Mouse (Mus musculus): ENCODE data around the gene Elavl1. TPM values are rescaled to one million over a fixed set of nuclear protein-coding genes. Genes with fewer than 3 reads are reported as not detected.

The Elavl1 gene
- polyA plus RNA-seq, 1 experiment, result 20.7 TPM

- WGBS, result 19% methylated on average over 9 of the region's 9 CpGs
- TF ChIP-seq CTCF (IDR thresholded peaks at IDR 0.05; ENCODE audit: extremely low read depth, insufficient read length, insufficient replicate concordance, low read depth, low read length) (no peak), POLR2A (IDR thresholded peaks at IDR 0.05; ENCODE audit: low read depth, low read length) (no peak)
Measured at GRCm38 (mm10) chr8:4276111-4276465, 49.1 kb downstream of the Elavl1 start.

GRCm38 (mm10) chr8:4275275-4276110 lies 49.7 kb downstream of the Elavl1 start, which contains the start of gene Timm44:
Gene Timm44 (minus strand): TSS chr8:4275913.
- Histone ChIP-seq H3K36me3 (ENCODE audit: control insufficient read depth, insufficient read depth, low read length) (peaks cover 17% of the 10 kb centered on the region), H3K27ac (ENCODE audit: insufficient read depth, low read depth, low read length) (peak within 1 kb of the TSS; percentile 43), H3K27me3 (ENCODE audit: control insufficient read depth, insufficient read depth, low read length) (no peaks in the 10 kb centered on the region), H3K4me3 (ENCODE audit: low read depth, low read length) (peak within 1 kb of the TSS; percentile 98), H3K4me1 (ENCODE audit: control insufficient read depth, insufficient read depth, insufficient read length, low read length) (no peaks in the 10 kb centered on the region)
- WGBS, result under 1% methylated on average over 39 of the region's 39 CpGs
- TF ChIP-seq CTCF (IDR thresholded peaks at IDR 0.05; ENCODE audit: extremely low read depth, insufficient read length, insufficient replicate concordance, low read depth, low read length) (0 out of 2 replicates have a peak, but pooled peaks have one; percentile 21), POLR2A (IDR thresholded peaks at IDR 0.05; ENCODE audit: low read depth, low read length) (peak; percentile 72)

More at GRCm38 (mm10) chr8:4276111-4276465, 49.1 kb downstream of the Elavl1 start:
- H3K36me3 ChIP-seq (ENCODE audit: control insufficient read depth, insufficient read depth, low read length), result peaks cover 15% of the 10 kb centered on the region
- no peak overlapping the region for H3K27ac ChIP-seq (ENCODE audit: insufficient read depth, low read depth, low read length)
- H3K4me1 ChIP-seq (ENCODE audit: control insufficient read depth, insufficient read depth, insufficient read length, low read length), result no peaks in the 10 kb centered on the region
- H3K27me3 ChIP-seq (ENCODE audit: control insufficient read depth, insufficient read depth, low read length), result no peaks in the 10 kb centered on the region
- peak overlapping the region; percentile 98 for H3K4me3 ChIP-seq (ENCODE audit: low read depth, low read length)

GRCm38 (mm10) chr8:4269609-4270008 lies 55.6 kb downstream of the Elavl1 start:
- TF ChIP-seq CTCF (IDR thresholded peaks at IDR 0.05; ENCODE audit: extremely low read depth, insufficient read length, insufficient replicate concordance, low read depth, low read length), result no peak
- TF ChIP-seq POLR2A (IDR thresholded peaks at IDR 0.05; ENCODE audit: low read depth, low read length), result no peak
- Histone ChIP-seq H3K4me1 (ENCODE audit: control insufficient read depth, insufficient read depth, insufficient read length, low read length) (no peaks in the 10 kb centered on the region), H3K27ac (ENCODE audit: insufficient read depth, low read depth, low read length) (no peak overlapping the region), H3K27me3 (ENCODE audit: control insufficient read depth, insufficient read depth, low read length) (no peaks in the 10 kb centered on the region), H3K4me3 (ENCODE audit: low read depth, low read length) (no peak overlapping the region), H3K36me3 (ENCODE audit: control insufficient read depth, insufficient read depth, low read length) (peaks cover 60% of the 10 kb centered on the region)
- 86% methylated on average over 6 of the region's 6 CpGs for WGBS

DNA sequence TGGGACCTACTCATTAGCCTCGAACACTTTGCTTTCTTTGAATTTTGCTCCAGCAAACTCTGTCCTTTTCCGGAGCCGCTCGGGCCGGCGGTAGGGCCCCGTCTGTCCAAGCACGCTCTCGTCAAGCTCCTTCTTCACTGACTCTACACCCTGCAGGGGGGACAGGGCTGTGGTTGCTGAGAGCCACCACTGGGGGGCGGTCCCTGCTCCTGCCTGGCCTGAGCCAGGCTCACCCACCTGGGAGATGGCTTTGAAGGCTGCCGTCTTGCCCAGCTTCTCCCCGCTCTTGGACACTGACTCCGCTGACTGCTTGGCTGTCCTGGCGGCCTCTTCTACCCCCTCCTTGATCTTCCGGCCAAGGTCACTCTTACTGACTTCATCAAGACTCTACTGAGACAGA lies 57.6 kb downstream of the Elavl1 start:
- H3K27ac ChIP-seq (ENCODE audit: insufficient read depth, low read depth, low read length), result no peak overlapping the region
- H3K27me3 ChIP-seq (ENCODE audit: control insufficient read depth, insufficient read depth, low read length), result no peaks in the 10 kb centered on the region
- H3K36me3 ChIP-seq (ENCODE audit: control insufficient read depth, insufficient read depth, low read length), result peaks cover 64% of the 10 kb centered on the region
- no peaks in the 10 kb centered on the region for H3K4me1 ChIP-seq (ENCODE audit: control insufficient read depth, insufficient read depth, insufficient read length, low read length)
- 81% methylated on average over 15 of the region's 15 CpGs for WGBS
- no peak overlapping the region for H3K4me3 ChIP-seq (ENCODE audit: low read depth, low read length)
- TF ChIP-seq CTCF (IDR thresholded peaks at IDR 0.05; ENCODE audit: extremely low read depth, insufficient read length, insufficient replicate concordance, low read depth, low read length) (0 out of 2 replicates have a peak, but pooled peaks have one; percentile 30), POLR2A (IDR thresholded peaks at IDR 0.05; ENCODE audit: low read depth, low read length) (no peak)

GRCm38 (mm10) chr8:4265160-4265914 lies 59.9 kb downstream of the Elavl1 start:
- no peak overlapping the region for H3K4me3 ChIP-seq (ENCODE audit: low read depth, low read length)
- no peak for TF ChIP-seq POLR2A (IDR thresholded peaks at IDR 0.05; ENCODE audit: low read depth, low read length)
- no peak for TF ChIP-seq CTCF (IDR thresholded peaks at IDR 0.05; ENCODE audit: extremely low read depth, insufficient read length, insufficient replicate concordance, low read depth, low read length)
- H3K36me3 ChIP-seq (ENCODE audit: control insufficient read depth, insufficient read depth, low read length), result peaks cover 67% of the 10 kb centered on the region
- H3K27me3 ChIP-seq (ENCODE audit: control insufficient read depth, insufficient read depth, low read length), result no peaks in the 10 kb centered on the region
- 92% methylated on average over 15 of the region's 15 CpGs for WGBS
- no peaks in the 10 kb centered on the region for H3K4me1 ChIP-seq (ENCODE audit: control insufficient read depth, insufficient read depth, insufficient read length, low read length)
- H3K27ac ChIP-seq (ENCODE audit: insufficient read depth, low read depth, low read length), result no peak overlapping the region

DNA sequence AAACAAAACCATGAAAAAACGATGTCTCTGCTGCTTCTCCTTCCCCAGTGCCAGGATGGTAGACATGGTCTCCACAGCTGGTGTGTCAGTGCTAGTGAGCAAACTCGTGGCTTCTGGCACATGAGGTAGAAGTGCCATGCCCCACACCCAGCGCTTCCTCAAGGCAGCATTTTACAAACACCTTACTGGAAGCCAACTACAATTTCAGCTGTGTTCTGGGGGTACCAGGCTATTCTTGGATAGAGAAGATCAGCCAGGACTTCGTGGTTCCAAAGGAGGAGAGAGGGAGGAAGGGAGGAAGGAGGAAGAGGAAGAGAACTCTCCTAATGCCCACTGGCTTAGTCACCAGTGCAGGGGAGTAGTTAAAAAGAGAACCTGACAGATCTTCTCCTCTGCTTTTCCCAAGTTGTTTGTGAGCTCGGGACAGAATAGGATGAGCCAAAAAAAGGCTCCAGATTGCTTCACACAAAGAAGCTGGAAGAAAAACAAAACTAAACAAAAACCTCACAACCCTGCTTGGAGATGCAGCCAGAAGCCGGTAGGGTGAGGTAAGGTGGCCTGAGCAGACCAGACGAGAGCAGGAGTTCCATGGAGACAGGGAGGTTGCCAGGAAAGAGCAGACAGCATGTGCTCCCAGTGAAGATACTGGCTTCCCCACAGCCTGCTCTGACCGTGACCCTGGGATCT lies 62.0 kb downstream of the Elavl1 start:
- Histone ChIP-seq H3K27ac (ENCODE audit: insufficient read depth, low read depth, low read length) (no peak overlapping the region), H3K27me3 (ENCODE audit: control insufficient read depth, insufficient read depth, low read length) (no peaks in the 10 kb centered on the region), H3K4me3 (ENCODE audit: low read depth, low read length) (no peak overlapping the region), H3K4me1 (ENCODE audit: control insufficient read depth, insufficient read depth, insufficient read length, low read length) (peaks cover 12% of the 10 kb centered on the region), H3K36me3 (ENCODE audit: control insufficient read depth, insufficient read depth, low read length) (peaks cover 61% of the 10 kb centered on the region)
- WGBS, result 79% methylated on average over 8 of the region's 8 CpGs
- TF ChIP-seq POLR2A (IDR thresholded peaks at IDR 0.05; ENCODE audit: low read depth, low read length) (no peak), CTCF (IDR thresholded peaks at IDR 0.05; ENCODE audit: extremely low read depth, insufficient read length, insufficient replicate concordance, low read depth, low read length) (no peak)

Measured in small intestine, adult 2 months (tissue).